10 mouse cellular contexts compared by ENCODE assay signal in genomic region chr10:80444339-80445045, GRCm38 (mm10). TPM values are rescaled to one million over a fixed set of nuclear protein-coding genes. Genes with fewer than 3 reads are reported as not detected.
DNase-seq lines count a peak whose midpoint lies in the region; ATAC-seq and TF ChIP-seq lines count a peak whose summit lies in the region.
"Had no signal": no experiment of that assay in that cellular context is flagged by ENCODE, and none has a peak within 500 bp of the region (broad histone marks: within the 10 kb centered on the region; RNA-seq: fewer than 3 reads in every experiment).

No protein-coding gene starts in this region.

- no peak overlapping the region for H3K27ac ChIP-seq in heart, embryonic 11.5 days (ENCODE audit: low read depth, low read length)
- H3K27ac ChIP-seq in midbrain, embryonic 14.5 days (replicated peaks; ENCODE audit: low read depth, low read length) = no peak overlapping the region
- H3K27ac ChIP-seq in midbrain, embryonic 10.5 days (replicated peaks) = no peak overlapping the region
- H3K27ac ChIP-seq in hindbrain, postnatal 0 days = no peak overlapping the region
- no peak overlapping the region for H3K27ac ChIP-seq in cerebellum, adult 2 months (ENCODE audit: insufficient read depth, low read length)

- H3K9ac ChIP-seq in heart, embryonic 11.5 days (ENCODE audit: low read depth, low read length) = no peak overlapping the region
- peak overlapping the region; percentile 29; the same call in 1 of the 2 replicates for H3K9ac ChIP-seq in midbrain, embryonic 14.5 days (replicated peaks; ENCODE audit: low read length)
- H3K9ac ChIP-seq in hindbrain, postnatal 0 days (replicated peaks; ENCODE audit: low read length) = no peak overlapping the region

- no peak; the same call in 1 of the 2 replicates for TF ChIP-seq CTCF in hindbrain, postnatal 0 days (IDR thresholded peaks at IDR 0.05; ENCODE audit: low read depth)
- no peak for TF ChIP-seq CTCF in cerebellum, adult 2 months (IDR thresholded peaks at IDR 0.05; ENCODE audit: borderline replicate concordance, insufficient read depth, low read depth, low read length)

- H3K27me3 ChIP-seq in heart, embryonic 11.5 days (ENCODE audit: control insufficient read depth, insufficient read depth, low read length) = peaks cover 11% of the 10 kb centered on the region
- H3K27me3 ChIP-seq in midbrain, embryonic 14.5 days (ENCODE audit: control insufficient read depth, insufficient read depth, low read length) = no peaks in the 10 kb centered on the region
- H3K27me3 ChIP-seq in midbrain, embryonic 10.5 days (ENCODE audit: low read depth, poor library complexity, severe bottlenecking) = peaks cover 43% of the 10 kb centered on the region
- peaks cover 7% of the 10 kb centered on the region; the same call in 1 of the 2 replicates for H3K27me3 ChIP-seq in hindbrain, postnatal 0 days (ENCODE audit: insufficient read depth, low read length)
- H3K27me3 ChIP-seq in cerebellum, adult 2 months (ENCODE audit: control insufficient read depth, insufficient read depth, low read length) = no peaks in the 10 kb centered on the region

- peak; percentile 49 for DNase-seq in heart, postnatal 4 days
- DNase-seq in midbrain, embryonic 14.5 days = peak; percentile 44
- DNase-seq in midbrain, embryonic 10.5 days (ENCODE audit: low spot score) = no peak
- DNase-seq in NIH3T3 (ENCODE audit: low read depth) = peak; percentile 40
- peak; percentile 39 for DNase-seq in hindbrain, postnatal 0 days (ENCODE audit: low spot score)
- DNase-seq in cerebellum, adult 2 months = no peak
- no peak for DNase-seq in right cerebral cortex, postnatal 10 days (ENCODE audit: low spot score in 2 of 2)
- DNase-seq: kidney, adult 11 months had no signal

- no peaks in the 10 kb centered on the region for H3K4me1 ChIP-seq in heart, embryonic 11.5 days (ENCODE audit: control insufficient read depth, insufficient read depth, low read length)
- H3K4me1 ChIP-seq in midbrain, embryonic 14.5 days (ENCODE audit: control insufficient read depth, insufficient read depth, low read length) = no peaks in the 10 kb centered on the region
- peaks cover 29% of the 10 kb centered on the region for H3K4me1 ChIP-seq in midbrain, embryonic 10.5 days
- H3K4me1 ChIP-seq in hindbrain, postnatal 0 days (ENCODE audit: insufficient read depth, low read length) = no peaks in the 10 kb centered on the region
- H3K4me1 ChIP-seq in cerebellum, adult 2 months (ENCODE audit: control insufficient read depth, insufficient read depth, low read length) = no peaks in the 10 kb centered on the region

- WGBS in heart, embryonic 11.5 days (ENCODE audit: insufficient replicate concordance) = 48% methylated on average over 5 of the region's 5 CpGs
- 43% methylated on average over 5 of the region's 5 CpGs for WGBS in midbrain, embryonic 14.5 days
- 60% methylated on average over 5 of the region's 5 CpGs for WGBS in midbrain, embryonic 10.5 days
- WGBS in hindbrain, postnatal 0 days = 37% methylated on average over 5 of the region's 5 CpGs
- 38% methylated on average over 5 of the region's 5 CpGs for WGBS in cerebellum, adult 2 months

- no peak for TF ChIP-seq POLR2A in cerebellum, adult 2 months (IDR thresholded peaks at IDR 0.05; ENCODE audit: borderline replicate concordance, insufficient read depth, low read length)

- no peak overlapping the region for H3K4me3 ChIP-seq in heart, embryonic 11.5 days (ENCODE audit: low read depth, low read length)
- no peak overlapping the region for H3K4me3 ChIP-seq in midbrain, embryonic 14.5 days (replicated peaks; ENCODE audit: low read depth, low read length)
- no peak overlapping the region for H3K4me3 ChIP-seq in midbrain, embryonic 10.5 days
- no peak overlapping the region for H3K4me3 ChIP-seq in hindbrain, postnatal 0 days (ENCODE audit: low read length)
- no peak overlapping the region for H3K4me3 ChIP-seq in cerebellum, adult 2 months (replicated peaks; ENCODE audit: insufficient read depth, low read depth, low read length)

- H3K9me3 ChIP-seq in heart, embryonic 11.5 days (replicated peaks; ENCODE audit: control insufficient read depth, low read length) = no peaks in the 10 kb centered on the region
- no peaks in the 10 kb centered on the region for H3K9me3 ChIP-seq in midbrain, embryonic 14.5 days (ENCODE audit: control insufficient read depth, low read length)
- H3K9me3 ChIP-seq in midbrain, embryonic 10.5 days (replicated peaks) = no peaks in the 10 kb centered on the region
- no peaks in the 10 kb centered on the region for H3K9me3 ChIP-seq in hindbrain, postnatal 0 days (ENCODE audit: low read length)

- no peak for ATAC-seq in heart, embryonic 11.5 days (replicated peaks; ENCODE audit: insufficient number of reproducible peaks, low FRiP score, low TSS enrichment)
- ATAC-seq in midbrain, embryonic 14.5 days (ENCODE audit: low FRiP score, low TSS enrichment) = no peak
- ATAC-seq in hindbrain, postnatal 0 days = 0 out of 2 replicates have a peak, but pooled peaks have one; percentile 8

- H3K4me2 ChIP-seq in heart, embryonic 11.5 days = no peak overlapping the region
- H3K4me2 ChIP-seq in midbrain, embryonic 14.5 days (ENCODE audit: low read length) = no peak overlapping the region
- H3K4me2 ChIP-seq in hindbrain, postnatal 0 days (ENCODE audit: low read depth, low read length) = no peak overlapping the region

- no peaks in the 10 kb centered on the region for H3K36me3 ChIP-seq in heart, embryonic 11.5 days (ENCODE audit: control insufficient read depth, insufficient read depth, low read length)
- H3K36me3 ChIP-seq in midbrain, embryonic 14.5 days (ENCODE audit: control insufficient read depth, insufficient read depth, low read length) = no peaks in the 10 kb centered on the region
- no peaks in the 10 kb centered on the region for H3K36me3 ChIP-seq in midbrain, embryonic 10.5 days
- H3K36me3 ChIP-seq in hindbrain, postnatal 0 days (ENCODE audit: insufficient read depth, low read length) = no peaks in the 10 kb centered on the region

RNA-seq across cellular contexts. Expression of gene Tcf3, which starts 11.0 kb away (rescaled TPM):
- 10 to 100 TPM; 58.6 to 60.1 TPM for total RNA-seq in heart, postnatal 4 days (2021)
- 66.1 and 69.8 TPM in 2 replicates for polyA plus RNA-seq in heart, embryonic 11.5 days (2014; fragmentation: Nextera tagmentation; extraction: Ambion mirVana)
- polyA plus RNA-seq in midbrain, embryonic 14.5 days (2014; fragmentation: Nextera tagmentation; extraction: Ambion mirVana) = 49.8 and 60.4 TPM in 2 replicates
- polyA plus RNA-seq in midbrain, embryonic 10.5 days (2016; fragmentation: Nextera tagmentation; extraction: Ambion mirVana) = 190 and 191 TPM in 2 replicates
- total RNA-seq in hindbrain, postnatal 0 days (2014; rRNA removed) = 132 TPM in 2 replicates
- polyA plus RNA-seq in hindbrain, postnatal 0 days (2015; fragmentation: Nextera tagmentation; extraction: Ambion mirVana) = 36.2 and 36.4 TPM in 2 replicates
- 34.2 and 38.8 TPM in 2 replicates for polyA plus RNA-seq in cerebellum, adult 2 months (2012; rRNA removed)

RNA-seq across cellular contexts. Expression of gene Uqcr11, which starts 37.9 kb away (rescaled TPM):
- 1,000 to 10,000 TPM; 1,257 to 1,372 TPM for total RNA-seq in heart, postnatal 4 days (2021)
- 1,161 and 1,177 TPM in 2 replicates for polyA plus RNA-seq in heart, embryonic 11.5 days (2014; fragmentation: Nextera tagmentation; extraction: Ambion mirVana)
- 532 and 742 TPM in 2 replicates for polyA plus RNA-seq in midbrain, embryonic 14.5 days (2014; fragmentation: Nextera tagmentation; extraction: Ambion mirVana)
- polyA plus RNA-seq in midbrain, embryonic 10.5 days (2016; fragmentation: Nextera tagmentation; extraction: Ambion mirVana) = 610 and 635 TPM in 2 replicates
- total RNA-seq in hindbrain, postnatal 0 days (2014; rRNA removed) = 369 and 391 TPM in 2 replicates
- 897 and 981 TPM in 2 replicates for polyA plus RNA-seq in hindbrain, postnatal 0 days (2015; fragmentation: Nextera tagmentation; extraction: Ambion mirVana)
- polyA plus RNA-seq in cerebellum, adult 2 months (2012; rRNA removed) = 1,410 and 1,545 TPM in 2 replicates

RNA-seq across cellular contexts. Expression of gene Mbd3, which starts 45.1 kb away (rescaled TPM):
- total RNA-seq in heart, postnatal 4 days (2021) = 100 to 1,000 TPM; 137 to 140 TPM
- polyA plus RNA-seq in heart, embryonic 11.5 days (2014; fragmentation: Nextera tagmentation; extraction: Ambion mirVana) = 151 and 171 TPM in 2 replicates
- polyA plus RNA-seq in midbrain, embryonic 14.5 days (2014; fragmentation: Nextera tagmentation; extraction: Ambion mirVana) = 166 and 208 TPM in 2 replicates
- polyA plus RNA-seq in midbrain, embryonic 10.5 days (2016; fragmentation: Nextera tagmentation; extraction: Ambion mirVana) = 338 and 351 TPM in 2 replicates
- total RNA-seq in hindbrain, postnatal 0 days (2014; rRNA removed) = 48.2 and 50.4 TPM in 2 replicates
- 166 and 175 TPM in 2 replicates for polyA plus RNA-seq in hindbrain, postnatal 0 days (2015; fragmentation: Nextera tagmentation; extraction: Ambion mirVana)
- polyA plus RNA-seq in cerebellum, adult 2 months (2012; rRNA removed) = 193 and 199 TPM in 2 replicates

RNA-seq across cellular contexts. Expression of gene Onecut3, which starts 50.1 kb away (rescaled TPM):
- under 1 TPM in 1 of 2 experiments, not detected in 1; 0.05 TPM for total RNA-seq in heart, postnatal 4 days (2021)
- polyA plus RNA-seq in heart, embryonic 11.5 days (2014; fragmentation: Nextera tagmentation; extraction: Ambion mirVana) = 0.04 TPM in 1 of 2 replicates, not detected in the other
- 2.2 and 2.4 TPM in 2 replicates for polyA plus RNA-seq in midbrain, embryonic 14.5 days (2014; fragmentation: Nextera tagmentation; extraction: Ambion mirVana)
- 1.4 and 2.1 TPM in 2 replicates for polyA plus RNA-seq in midbrain, embryonic 10.5 days (2016; fragmentation: Nextera tagmentation; extraction: Ambion mirVana)
- 2.5 and 5.0 TPM in 2 replicates for total RNA-seq in hindbrain, postnatal 0 days (2014; rRNA removed)
- 0.57 and 0.74 TPM in 2 replicates for polyA plus RNA-seq in hindbrain, postnatal 0 days (2015; fragmentation: Nextera tagmentation; extraction: Ambion mirVana)
- polyA plus RNA-seq in cerebellum, adult 2 months (2012; rRNA removed) = 0.36 and 0.46 TPM in 2 replicates
- polyA plus RNA-seq: urinary bladder, adult 2 months had no signal

RNA-seq across cellular contexts. Expression of gene Mex3d, which starts 57.0 kb away (rescaled TPM):
- total RNA-seq in heart, postnatal 4 days (2021) = 10 to 100 TPM; 20.2 to 22.2 TPM
- 4.0 and 6.4 TPM in 2 replicates for polyA plus RNA-seq in heart, embryonic 11.5 days (2014; fragmentation: Nextera tagmentation; extraction: Ambion mirVana)
- 17.3 and 28.2 TPM in 2 replicates for polyA plus RNA-seq in midbrain, embryonic 14.5 days (2014; fragmentation: Nextera tagmentation; extraction: Ambion mirVana)
- polyA plus RNA-seq in midbrain, embryonic 10.5 days (2016; fragmentation: Nextera tagmentation; extraction: Ambion mirVana) = 6.3 and 6.4 TPM in 2 replicates
- 129 and 145 TPM in 2 replicates for total RNA-seq in hindbrain, postnatal 0 days (2014; rRNA removed)
- polyA plus RNA-seq in hindbrain, postnatal 0 days (2015; fragmentation: Nextera tagmentation; extraction: Ambion mirVana) = 11.6 and 14.2 TPM in 2 replicates
- polyA plus RNA-seq in cerebellum, adult 2 months (2012; rRNA removed) = 16.1 and 16.2 TPM in 2 replicates

Comparison
In these comparisons a context has a peak if more than half of its experiments do, and no peak if none do; other contexts are left out.
1. DNase-seq: peak in heart, postnatal 4 days (single experiment), midbrain, embryonic 14.5 days (single experiment), NIH3T3 (single experiment) and hindbrain, postnatal 0 days (single experiment); none in midbrain, embryonic 10.5 days (single experiment), cerebellum, adult 2 months (0 of 2) and right cerebral cortex, postnatal 10 days (0 of 2).